Mouse (Mus musculus) T-helper 17 cell (primary cell): ENCODE measurements around the gene Trpv1.

Experiments
- in situ Hi-C, 2 experiments: fragments of 300-600 bp; cut with MboI, MseI; formaldehyde crosslinking; loops; 1 replicate in 1 of 2; 2 replicates in 1 of 2; pipeline ENCODE4 v1.15.1; 2025; ENCODE audit warnings: high pct_unique_total_duplicates in 2 of 2

Gene Trpv1

DNA sequence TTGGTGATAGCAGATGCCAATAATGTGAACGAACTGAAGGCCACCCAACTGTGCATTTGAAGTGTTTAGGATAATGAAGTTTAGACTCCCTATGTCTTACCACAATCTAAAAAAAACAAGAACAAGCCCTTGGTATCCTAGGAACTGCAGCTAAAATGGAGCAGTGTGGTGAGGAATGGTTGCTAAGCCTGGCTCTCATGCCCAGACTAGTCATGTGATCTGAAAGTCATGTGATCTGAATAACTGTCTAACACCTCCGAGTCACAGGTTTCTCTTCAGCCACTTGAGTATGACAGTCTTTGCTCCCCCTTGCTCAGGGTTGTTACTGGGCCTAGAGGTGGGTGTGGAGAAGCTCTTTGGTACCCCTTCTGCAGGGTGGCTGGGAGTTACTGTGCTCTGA lies 1.6 kb upstream of the Trpv1 start:
- in situ Hi-C loops: no loop called here

DNA sequence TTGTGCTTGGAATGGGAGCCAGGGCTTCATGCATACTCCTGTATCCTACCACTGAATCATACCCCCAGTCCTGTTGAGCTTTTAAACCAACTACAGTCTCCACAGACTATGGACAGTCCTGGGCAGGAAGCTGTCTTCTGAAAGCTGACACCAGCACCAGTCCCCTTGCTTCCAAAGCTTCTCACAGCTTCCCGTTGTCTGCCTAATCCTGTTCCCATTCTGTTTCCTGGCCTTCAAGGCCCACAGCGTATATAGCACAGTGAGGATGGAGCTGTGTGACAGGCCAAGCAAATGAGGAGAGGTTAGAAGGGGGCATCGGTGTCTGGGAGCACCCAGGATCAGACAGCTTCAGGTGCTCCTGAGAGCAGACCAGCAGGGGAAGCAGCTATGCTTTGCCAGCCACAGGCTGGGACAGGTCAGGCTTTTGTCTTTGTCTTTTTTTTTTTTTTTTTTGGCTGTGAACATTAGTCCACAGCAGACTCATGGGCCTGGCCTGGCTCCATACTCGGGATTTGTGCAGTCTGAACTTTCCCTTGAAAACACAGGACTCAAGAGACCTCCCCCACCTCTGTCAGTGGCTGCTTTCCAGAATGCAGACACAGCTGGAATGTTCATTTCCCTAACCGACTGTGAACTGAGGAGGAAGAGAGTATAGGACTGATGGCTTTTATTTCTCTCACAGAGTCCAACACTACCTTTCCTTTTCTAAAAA lies 2.1 kb downstream of the Trpv1 start:
- in situ Hi-C loops: no loop called here

DNA sequence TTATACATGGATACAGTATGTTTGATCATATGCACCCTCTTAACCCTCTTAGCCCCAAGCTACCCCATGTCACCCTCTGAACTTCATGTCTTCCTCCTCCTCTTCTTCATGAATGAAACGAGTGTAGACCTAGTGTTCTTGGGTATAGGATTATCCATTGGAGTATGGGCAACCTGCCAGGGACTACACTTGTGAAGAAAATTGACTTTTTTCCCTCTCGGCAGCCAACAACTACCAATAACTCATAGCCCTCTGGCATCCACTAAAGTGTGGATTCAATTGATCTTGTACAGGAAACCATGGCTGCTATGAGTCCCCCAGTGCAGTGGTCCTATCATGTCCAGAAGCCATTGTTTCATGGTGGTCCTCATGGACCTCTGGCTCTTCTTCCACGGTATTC lies 2.6 kb downstream of the Trpv1 start:
- in situ Hi-C loops: no loop called here

DNA sequence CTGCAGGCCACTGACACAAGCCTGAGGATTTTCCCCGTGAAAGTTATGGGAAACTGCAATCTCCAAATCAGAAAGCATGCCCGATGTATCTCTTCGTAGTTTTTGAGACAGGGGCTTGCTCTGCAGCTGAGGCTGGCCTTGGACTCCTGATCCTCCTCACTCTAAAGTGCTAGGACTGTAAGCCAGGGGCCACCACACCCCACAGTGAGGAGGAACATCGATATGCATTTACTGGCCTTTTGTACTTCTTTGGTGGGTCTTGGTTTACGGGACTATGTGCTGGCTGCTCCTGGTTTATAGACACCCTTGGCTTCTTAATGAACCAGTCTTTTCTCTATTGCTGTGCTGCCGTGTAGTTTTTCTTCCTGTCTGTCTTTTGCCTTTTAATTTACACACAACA lies 8.1 kb downstream of the Trpv1 start:
- in situ Hi-C loops: no loop called here

DNA sequence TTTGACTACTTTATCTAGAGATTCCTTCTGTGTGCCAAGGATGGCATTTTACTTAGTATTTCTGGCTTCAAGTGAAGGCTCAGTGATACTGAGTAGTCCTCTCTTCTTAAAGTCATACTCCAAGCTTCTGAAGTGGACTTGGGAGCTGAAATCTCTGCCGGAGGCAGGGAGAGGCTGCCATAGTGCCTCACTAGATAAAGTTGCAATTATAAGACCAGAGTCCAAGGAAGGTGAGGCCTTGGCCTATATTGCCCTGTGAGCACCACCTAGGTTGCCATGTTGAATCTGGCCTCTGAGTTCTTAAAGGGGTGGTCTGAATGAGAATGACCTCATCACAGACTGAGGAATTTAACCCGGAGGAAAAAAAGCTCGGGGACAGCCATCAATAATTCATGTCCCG lies 8.7 kb downstream of the Trpv1 start:
- in situ Hi-C loops: no loop called here

DNA sequence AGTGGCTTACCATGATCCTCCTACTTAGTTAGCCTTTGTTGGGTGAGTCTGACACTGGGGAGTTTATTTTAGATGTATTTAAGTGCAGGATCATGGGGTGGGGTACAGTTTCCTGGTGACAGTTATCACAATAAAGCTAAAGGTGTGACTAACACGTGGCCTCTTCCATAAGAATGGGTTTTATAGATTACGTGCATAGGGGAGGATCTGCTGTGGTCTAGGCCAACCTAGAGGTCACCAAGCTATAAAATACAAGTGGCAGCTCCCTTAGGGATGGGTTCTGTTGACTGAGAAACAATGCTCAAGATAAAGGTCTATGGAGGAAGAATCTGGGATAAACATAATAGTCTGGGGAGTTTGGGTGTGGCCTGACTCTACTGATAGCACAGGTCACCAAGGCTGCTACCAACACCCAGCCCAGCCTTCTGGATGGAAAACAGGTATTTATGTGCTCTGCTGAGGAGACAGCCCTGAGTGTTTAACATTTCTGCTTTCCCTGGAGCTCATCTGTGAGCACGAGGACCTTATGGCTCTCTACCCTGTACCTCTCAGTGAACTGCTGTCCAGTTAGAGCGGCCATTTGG lies 23.4 kb downstream of the Trpv1 start:
- in situ Hi-C loops: no loop called here

DNA sequence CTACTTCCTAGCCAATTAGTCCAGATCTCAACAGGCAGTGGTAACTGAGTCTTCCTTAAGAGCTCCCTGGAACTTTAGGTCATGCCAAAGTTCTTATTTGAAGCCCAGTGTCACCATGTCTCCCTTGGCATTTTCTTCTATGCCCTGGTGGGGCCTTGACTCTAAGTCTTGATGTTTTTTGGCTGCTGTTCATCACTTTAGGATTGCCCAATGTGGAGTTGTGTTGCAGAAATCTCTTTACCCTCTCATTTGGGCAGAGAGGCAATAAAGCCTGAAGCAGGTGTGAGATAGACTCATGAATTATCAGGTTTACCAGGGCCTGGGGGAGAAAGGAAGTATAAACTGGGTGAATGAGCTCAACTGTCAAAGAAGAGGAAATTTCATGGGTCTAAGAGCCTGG lies 24.6 kb downstream of the Trpv1 start:
- in situ Hi-C loops: no loop called here

DNA sequence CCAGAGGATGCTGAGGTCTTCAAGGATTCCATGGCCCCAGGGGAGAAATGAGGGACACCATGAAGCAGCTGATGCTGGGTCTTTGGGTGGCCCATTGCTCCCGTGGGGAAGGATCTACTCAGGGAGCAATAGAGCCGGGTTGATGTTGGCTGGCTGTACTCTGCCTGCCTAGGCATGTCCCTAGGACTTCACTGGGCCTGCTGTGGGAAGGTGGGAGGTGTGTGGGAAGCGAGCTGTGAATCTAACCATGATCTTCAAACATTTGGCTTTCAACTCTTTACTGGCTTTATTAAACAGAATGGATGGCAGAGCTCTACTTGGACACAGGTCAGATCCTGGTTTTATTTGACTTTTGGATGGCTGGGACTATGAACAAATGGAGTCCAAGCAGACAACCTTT lies 26.4 kb downstream of the Trpv1 start:
- in situ Hi-C loops: no loop called here

DNA sequence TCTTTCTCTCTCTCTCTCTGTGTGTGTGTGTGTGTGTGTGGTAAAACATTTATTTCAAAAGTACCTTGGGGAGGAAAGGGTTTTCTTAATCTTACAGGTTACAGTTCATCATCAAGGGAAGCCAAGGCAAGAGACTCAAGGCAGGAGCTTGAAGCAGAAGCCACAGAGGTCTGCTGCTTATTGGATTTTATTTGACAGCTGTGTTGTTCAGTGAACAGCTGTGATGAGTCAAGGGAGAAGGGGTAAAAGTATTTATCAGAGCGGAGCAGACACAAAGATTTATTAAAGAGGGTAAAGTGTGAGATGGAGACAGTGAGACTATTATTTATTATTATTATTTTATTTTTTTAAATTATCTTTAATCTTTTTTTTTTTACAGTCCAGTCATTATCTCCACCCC lies 27.3 kb downstream of the Trpv1 start:
- in situ Hi-C loops: no loop called here

DNA sequence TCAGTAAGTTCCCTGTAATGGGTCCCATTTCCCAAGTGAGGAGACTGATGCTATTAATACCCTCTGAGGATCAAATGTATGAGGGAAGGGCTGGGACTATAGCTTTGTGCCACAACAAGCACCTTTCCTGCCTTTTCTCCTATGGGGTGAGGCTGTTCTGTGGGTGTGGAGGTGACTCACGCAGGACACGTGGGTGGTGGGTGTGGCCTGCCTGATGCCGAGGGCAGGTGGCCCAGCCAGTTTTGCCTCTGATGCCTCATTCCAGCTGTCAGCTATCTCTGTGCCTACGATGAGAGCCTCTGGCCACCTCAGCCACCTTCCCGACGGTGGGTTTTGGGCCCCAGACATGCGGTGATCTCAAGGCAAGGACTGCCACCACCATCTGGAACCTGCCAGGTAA lies 33.2 kb downstream of the Trpv1 start, which contains the start of gene Trpv3:
Trpv3 (plus strand) TSS at position 122 of the 400 bp plus-strand sequence.
- in situ Hi-C loops: no loop called here

DNA sequence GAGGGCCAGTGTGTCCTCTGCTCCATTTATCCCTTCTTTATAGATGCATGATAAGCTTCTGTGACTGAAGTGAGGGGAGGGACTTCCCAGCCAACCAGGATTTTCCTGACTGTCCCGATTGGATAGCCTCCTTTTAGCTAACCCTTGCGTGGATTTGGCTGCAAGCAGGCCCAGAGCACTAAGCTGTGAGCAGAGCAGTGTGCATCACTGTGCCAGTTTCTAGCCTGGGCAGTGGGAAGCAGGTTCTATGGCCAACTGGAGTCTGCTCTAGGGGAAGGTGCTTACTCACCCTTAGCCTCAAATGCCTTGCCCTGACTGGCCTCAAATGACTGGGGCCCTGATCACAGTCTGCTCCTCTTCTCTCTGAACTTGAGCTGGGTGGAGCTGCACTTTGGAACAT lies 40.7 kb downstream of the Trpv1 start:
- in situ Hi-C loops: no loop called here

DNA sequence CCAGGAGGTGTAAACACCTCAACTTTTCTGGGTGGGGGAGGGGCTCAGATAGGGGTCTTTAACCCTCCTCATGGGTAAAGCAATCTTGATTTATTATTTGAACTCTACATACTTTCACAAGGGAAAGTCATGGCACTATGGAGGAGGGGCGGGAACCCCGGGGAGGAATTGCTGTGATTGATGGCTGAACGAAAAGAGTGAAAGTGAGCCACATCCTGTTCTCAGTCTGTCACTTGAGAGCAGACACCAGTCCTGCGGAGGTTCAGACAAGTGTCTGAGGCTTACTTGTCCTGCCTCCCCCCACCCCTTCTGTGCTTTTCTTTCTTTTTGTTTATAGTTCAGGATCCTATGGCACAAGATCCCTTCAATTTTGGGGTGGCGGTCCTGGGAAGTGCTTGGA lies 46.6 kb downstream of the Trpv1 start:
- in situ Hi-C loops: no loop called here

DNA sequence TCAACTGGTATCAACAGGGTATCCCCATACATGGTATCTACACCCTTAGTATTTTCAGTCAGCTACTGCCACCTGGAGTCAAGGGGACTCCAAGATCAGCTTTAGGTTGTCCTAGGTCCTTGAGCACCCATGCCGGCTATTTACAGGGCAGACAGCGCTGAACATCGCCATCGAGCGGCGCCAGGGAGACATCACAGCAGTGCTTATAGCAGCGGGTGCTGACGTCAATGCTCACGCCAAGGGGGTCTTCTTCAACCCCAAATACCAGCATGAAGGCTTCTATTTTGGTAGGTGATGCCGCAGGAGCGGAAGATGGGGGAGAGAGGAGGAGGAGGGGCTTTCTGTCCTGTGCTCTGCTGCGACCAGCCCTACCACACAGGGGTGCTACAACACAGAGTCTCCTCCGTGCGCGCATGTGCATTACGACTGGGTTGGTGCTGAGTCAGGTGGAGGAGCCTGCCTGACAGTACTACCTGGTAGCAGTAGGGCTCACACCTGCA lies 47.5 kb downstream of the Trpv1 start:
- in situ Hi-C loops: no loop called here

DNA sequence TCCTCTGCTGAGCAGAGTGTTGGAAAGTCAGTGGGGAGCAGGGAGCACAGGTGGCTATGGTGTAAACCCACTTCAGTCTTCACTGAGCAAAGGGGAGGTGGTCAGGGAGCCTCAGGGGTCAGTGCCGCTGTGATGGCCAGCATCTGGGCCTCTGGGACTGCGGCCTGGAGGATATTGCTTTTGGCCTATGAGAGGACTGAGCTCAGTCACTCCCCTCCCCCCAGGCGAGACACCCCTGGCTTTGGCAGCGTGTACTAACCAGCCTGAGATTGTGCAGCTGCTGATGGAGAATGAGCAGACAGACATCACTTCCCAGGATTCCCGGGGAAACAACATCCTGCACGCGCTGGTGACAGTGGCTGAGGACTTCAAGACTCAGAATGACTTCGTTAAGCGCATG lies 49.3 kb downstream of the Trpv1 start:
- in situ Hi-C loops: no loop called here

DNA sequence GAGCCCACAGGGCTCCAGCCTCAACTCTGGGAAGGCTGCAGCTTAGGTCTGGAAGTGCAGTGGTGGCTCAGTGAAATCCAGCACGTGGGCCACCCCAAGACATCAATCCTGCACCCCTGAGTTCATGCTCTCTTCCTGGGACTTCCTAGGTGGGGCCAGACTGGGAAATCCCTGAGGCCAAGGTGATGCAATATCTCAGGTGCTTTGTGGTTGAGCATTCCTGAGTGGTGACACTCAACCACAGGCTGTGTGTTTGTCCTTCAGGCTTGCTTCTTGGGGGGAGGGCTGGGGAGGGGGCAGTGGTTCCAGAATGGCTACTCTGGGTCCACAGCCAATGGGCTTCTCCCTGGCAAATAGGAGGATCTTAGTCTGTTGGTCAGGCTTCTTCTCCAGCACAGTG lies 49.8 kb downstream of the Trpv1 start:
- in situ Hi-C loops: no loop called here

DNA sequence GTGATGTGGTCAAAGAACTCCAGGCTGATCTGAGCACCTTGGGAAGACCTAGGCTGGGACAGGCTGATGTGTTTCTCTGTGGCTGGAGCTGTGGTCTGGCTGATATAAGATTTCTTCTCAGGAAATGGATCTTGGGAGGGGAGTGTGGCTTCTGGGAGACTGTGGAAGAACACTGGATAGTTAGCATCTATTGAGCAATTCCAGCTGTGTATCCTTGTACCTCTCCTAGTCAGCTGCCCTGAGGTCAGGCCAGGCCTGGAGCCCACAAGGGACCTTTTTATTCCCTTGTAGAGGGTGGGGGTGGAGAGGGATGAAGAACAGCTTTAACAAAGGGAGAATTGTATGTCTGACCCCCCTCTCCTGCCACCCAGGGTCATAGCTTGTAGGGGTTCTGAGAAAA lies 50.3 kb downstream of the Trpv1 start:
- in situ Hi-C loops: no loop called here

DNA sequence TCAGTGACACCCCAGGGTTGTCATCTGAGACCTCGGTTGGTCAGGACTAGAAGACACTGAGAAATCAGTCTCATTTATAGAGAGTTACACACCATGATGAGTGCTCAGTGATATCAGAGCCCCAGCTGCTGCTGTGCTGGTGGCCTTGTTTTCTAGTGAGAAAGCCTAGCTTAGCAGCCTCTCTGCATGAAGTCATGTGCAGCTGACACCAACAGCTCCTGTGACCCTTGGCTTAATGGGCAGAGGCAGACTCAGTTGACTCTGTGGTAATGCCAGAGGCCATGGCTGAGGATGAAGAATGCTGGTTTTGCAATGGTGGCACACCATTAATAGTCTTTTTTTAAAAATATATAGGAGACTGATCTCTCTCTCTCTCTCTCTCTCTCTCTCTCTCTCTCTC lies 55.5 kb downstream of the Trpv1 start:
- in situ Hi-C loops: loop anchor here in 1 of 2 experiments (5.0 kb wide), 1 partner anchor 1088 kb away; no protein-coding TSS in a partner anchor

DNA sequence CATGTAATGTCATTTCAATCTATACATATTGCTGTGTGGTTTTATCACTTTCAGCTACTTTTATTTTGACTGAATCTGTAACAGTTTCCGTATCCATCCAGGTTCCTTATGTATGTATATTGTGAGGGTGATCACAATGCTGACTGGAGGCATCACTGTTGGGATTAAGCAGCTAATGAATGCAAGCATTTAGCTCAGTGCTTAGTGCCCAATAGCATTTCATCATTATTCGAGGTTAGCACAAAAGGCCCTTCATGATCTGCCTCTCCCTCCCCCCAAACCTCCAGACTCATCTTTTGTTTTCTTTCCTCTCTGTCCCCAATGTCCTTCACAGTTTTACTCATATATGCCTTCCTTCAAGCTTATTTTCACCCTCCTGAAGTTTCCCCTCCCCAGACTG lies 69.0 kb downstream of the Trpv1 start:
- in situ Hi-C loops: no loop called here
